ENCODE assay signal across 8 mouse cellular contexts in the genomic region with DNA sequence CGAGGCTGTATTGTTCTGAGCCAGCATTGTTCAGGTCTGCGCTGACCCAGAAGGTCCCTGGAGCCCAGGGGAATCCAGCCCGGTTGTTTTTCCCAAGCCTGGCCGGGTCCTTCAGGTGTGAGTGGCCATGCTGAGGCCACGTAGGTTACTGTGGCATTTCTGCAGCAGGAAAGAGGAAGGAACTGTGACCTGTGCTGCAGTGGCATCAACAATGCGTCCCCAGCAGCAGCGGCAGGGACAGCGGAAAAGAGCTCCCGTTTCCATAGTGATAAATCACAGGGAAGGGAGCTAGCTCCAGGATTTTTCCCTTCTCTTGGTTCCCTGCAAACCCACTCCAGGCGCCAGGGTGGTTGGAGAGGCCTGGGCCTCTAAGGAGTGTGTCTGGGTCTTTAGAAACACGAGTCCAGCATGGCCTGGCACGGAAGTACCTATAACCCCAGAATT. TPM values are rescaled to one million over a fixed set of nuclear protein-coding genes. Genes with fewer than 3 reads are reported as not detected.
DNase-seq lines count a peak whose midpoint lies in the region; ATAC-seq and TF ChIP-seq lines count a peak whose summit lies in the region.

No protein-coding gene starts in this region.

- H3K9me3 ChIP-seq in embryonic facial prominence, embryonic 12.5 days, result no peaks in the 10 kb centered on the region
- H3K9me3 ChIP-seq in heart, embryonic 14.5 days (ENCODE audit: control insufficient read depth, low read length), result no peaks in the 10 kb centered on the region
- H3K9me3 ChIP-seq in kidney, embryonic 14.5 days (ENCODE audit: control insufficient read depth, low read length), result no peaks in the 10 kb centered on the region
- H3K9me3 ChIP-seq in limb, embryonic 14.5 days (ENCODE audit: control insufficient read depth, low read length), result no peaks in the 10 kb centered on the region

- 0 out of 2 replicates have a peak overlapping the region, but pooled peaks have one; percentile 25 for H3K27ac ChIP-seq in embryonic facial prominence, embryonic 12.5 days
- H3K27ac ChIP-seq in heart, embryonic 14.5 days (replicated peaks in 1 of 2; ENCODE audit: control insufficient read depth in 1 of 2, insufficient read depth in 1 of 2, low read depth in 2 of 2, low read length in 2 of 2), result peak overlapping the region; percentile 18 to 62; a peak in 3 of 4 replicates
- H3K27ac ChIP-seq in kidney, embryonic 14.5 days (ENCODE audit: low read depth, low read length), result peak overlapping the region; percentile 51; the same call in 1 of the 2 replicates
- no peak overlapping the region for H3K27ac ChIP-seq in limb, embryonic 14.5 days (replicated peaks; ENCODE audit: low read depth, low read length)

- peak; percentile 35 for DNase-seq in adrenal gland, postnatal 10 days
- no peak for DNase-seq in limb, embryonic 14.5 days (ENCODE audit: low spot score)
- peak; percentile 41 for DNase-seq in right cerebral cortex, postnatal 14 days
- DNase-seq in c-Kit-positive CD71-positive TER-119-positive erythroid progenitor cells, embryonic 14.5 days (ENCODE audit: low spot score), result no peak
- DNase-seq in thymus, postnatal 36 days, result no peak

- no peak overlapping the region for H3K4me2 ChIP-seq in embryonic facial prominence, embryonic 12.5 days (replicated peaks)
- H3K4me2 ChIP-seq in heart, embryonic 14.5 days (ENCODE audit: low read length), result no peak overlapping the region
- H3K4me2 ChIP-seq in kidney, embryonic 14.5 days (replicated peaks; ENCODE audit: low read depth, low read length), result no peak overlapping the region
- H3K4me2 ChIP-seq in limb, embryonic 14.5 days (replicated peaks; ENCODE audit: low read depth, low read length, severe bottlenecking), result no peak overlapping the region

- no peaks in the 10 kb centered on the region for H3K36me3 ChIP-seq in embryonic facial prominence, embryonic 12.5 days
- H3K36me3 ChIP-seq in heart, embryonic 14.5 days (ENCODE audit: control insufficient read depth, insufficient read depth, low read length), result no peaks in the 10 kb centered on the region
- H3K36me3 ChIP-seq in kidney, embryonic 14.5 days (ENCODE audit: control insufficient read depth, insufficient read depth, low read length), result no peaks in the 10 kb centered on the region
- no peaks in the 10 kb centered on the region for H3K36me3 ChIP-seq in limb, embryonic 14.5 days (ENCODE audit: control insufficient read depth, insufficient read depth, low read length)

- H3K27me3 ChIP-seq in embryonic facial prominence, embryonic 12.5 days, result no peaks in the 10 kb centered on the region
- H3K27me3 ChIP-seq in heart, embryonic 14.5 days (ENCODE audit: control insufficient read depth, insufficient read depth, low read length), result no peaks in the 10 kb centered on the region
- H3K27me3 ChIP-seq in kidney, embryonic 14.5 days (ENCODE audit: control insufficient read depth, insufficient read depth, low read length), result no peaks in the 10 kb centered on the region
- H3K27me3 ChIP-seq in limb, embryonic 14.5 days (ENCODE audit: control insufficient read depth, insufficient read depth, low read length), result no peaks in the 10 kb centered on the region

- peaks cover 7% of the 10 kb centered on the region; the same call in 1 of the 2 replicates for H3K4me1 ChIP-seq in embryonic facial prominence, embryonic 12.5 days
- peaks cover 3% of the 10 kb centered on the region in 2 experiments; a peak in 1 of 4 replicates for H3K4me1 ChIP-seq in heart, embryonic 14.5 days (ENCODE audit: control insufficient read depth in 2 of 2, insufficient read depth in 2 of 2, low read length in 2 of 2)
- H3K4me1 ChIP-seq in kidney, embryonic 14.5 days (ENCODE audit: control insufficient read depth, insufficient read depth, low read length), result no peaks in the 10 kb centered on the region
- H3K4me1 ChIP-seq in limb, embryonic 14.5 days (ENCODE audit: control insufficient read depth, insufficient read depth, low read length), result no peaks in the 10 kb centered on the region

- peak; percentile 10; the same call in 1 of the 2 replicates for ATAC-seq in embryonic facial prominence, embryonic 12.5 days (ENCODE audit: insufficient number of reproducible peaks, insufficient read depth, low FRiP score, low TSS enrichment)
- peak; percentile 65 for ATAC-seq in heart, embryonic 14.5 days (ENCODE audit: insufficient number of reproducible peaks, insufficient read depth, low FRiP score, low read depth)
- ATAC-seq in kidney, embryonic 14.5 days (ENCODE audit: low FRiP score, low TSS enrichment), result peak; percentile 69; the same call in 1 of the 2 replicates
- no peak for ATAC-seq in limb, embryonic 14.5 days (ENCODE audit: low FRiP score, low read depth)

- 20% methylated on average over 12 of the region's 12 CpGs for WGBS in embryonic facial prominence, embryonic 12.5 days
- 41% methylated on average over 12 of the region's 12 CpGs for WGBS in heart, embryonic 14.5 days
- WGBS in kidney, embryonic 14.5 days, result 21% methylated on average over 12 of the region's 12 CpGs
- 32% methylated on average over 12 of the region's 12 CpGs for WGBS in limb, embryonic 14.5 days

- no peak for TF ChIP-seq POLR2A in limb, embryonic 14.5 days (IDR thresholded peaks at IDR 0.05; ENCODE audit: borderline replicate concordance, extremely low read depth, insufficient read depth, insufficient read length)

- no peak overlapping the region for H3K4me3 ChIP-seq in embryonic facial prominence, embryonic 12.5 days
- H3K4me3 ChIP-seq in heart, embryonic 14.5 days (ENCODE audit: control insufficient read depth in 1 of 2, insufficient read depth in 1 of 2, low read depth in 1 of 2, low read length in 2 of 2), result no peak overlapping the region
- H3K4me3 ChIP-seq in kidney, embryonic 14.5 days (ENCODE audit: low read length), result no peak overlapping the region
- H3K4me3 ChIP-seq in limb, embryonic 14.5 days (replicated peaks; ENCODE audit: low read length), result no peak overlapping the region

- no peak overlapping the region for H3K9ac ChIP-seq in embryonic facial prominence, embryonic 12.5 days
- no peak overlapping the region for H3K9ac ChIP-seq in heart, embryonic 14.5 days (ENCODE audit: low read length)
- no peak overlapping the region for H3K9ac ChIP-seq in kidney, embryonic 14.5 days (ENCODE audit: low read depth, low read length)
- 0 out of 2 replicates have a peak overlapping the region, but pooled peaks have one; percentile 16 for H3K9ac ChIP-seq in limb, embryonic 14.5 days (ENCODE audit: low read depth, low read length, severe bottlenecking)

RNA-seq across cellular contexts. Expression of a gene that starts 13.2 kb away (rescaled TPM):
- total RNA-seq in adrenal gland, postnatal 10 days (2021), result 100 to 1,000 TPM; 131 to 146 TPM
- 28.9 and 30.5 TPM in 2 replicates for polyA plus RNA-seq in embryonic facial prominence, embryonic 12.5 days (2016; fragmentation: Nextera tagmentation; extraction: Ambion mirVana)
- 69.9 and 79.5 TPM in 2 replicates for polyA plus RNA-seq in heart, embryonic 14.5 days (2014; fragmentation: Nextera tagmentation; extraction: Ambion mirVana)
- polyA plus RNA-seq in kidney, embryonic 14.5 days (2014; fragmentation: Nextera tagmentation; extraction: Ambion mirVana), result 36.2 and 46.8 TPM in 2 replicates
- 39.0 and 44.2 TPM in 2 replicates for polyA plus RNA-seq in limb, embryonic 14.5 days (2012; rRNA removed)
- 39.0 and 40.5 TPM in 2 replicates for polyA plus RNA-seq in limb, embryonic 14.5 days (2014; fragmentation: Nextera tagmentation; extraction: Ambion mirVana)

RNA-seq across cellular contexts. Expression of a gene that starts 13.8 kb away (rescaled TPM):
- total RNA-seq in adrenal gland, postnatal 10 days (2021), result 1 to 10 TPM; 1.1 to 1.6 TPM
- 1.4 TPM in 2 replicates for polyA plus RNA-seq in embryonic facial prominence, embryonic 12.5 days (2016; fragmentation: Nextera tagmentation; extraction: Ambion mirVana)
- 1.6 and 2.0 TPM in 2 replicates for polyA plus RNA-seq in heart, embryonic 14.5 days (2014; fragmentation: Nextera tagmentation; extraction: Ambion mirVana)
- polyA plus RNA-seq in kidney, embryonic 14.5 days (2014; fragmentation: Nextera tagmentation; extraction: Ambion mirVana), result 1.0 and 1.1 TPM in 2 replicates
- 0.86 and 1.9 TPM in 2 replicates for polyA plus RNA-seq in limb, embryonic 14.5 days (2012; rRNA removed)
- 2.1 and 3.1 TPM in 2 replicates for polyA plus RNA-seq in limb, embryonic 14.5 days (2014; fragmentation: Nextera tagmentation; extraction: Ambion mirVana)

RNA-seq across cellular contexts. Expression of a gene that starts 42.1 kb away (rescaled TPM):
- 1 to 10 TPM; 6.5 to 8.5 TPM for total RNA-seq in adrenal gland, postnatal 10 days (2021)
- 14.3 and 15.2 TPM in 2 replicates for polyA plus RNA-seq in embryonic facial prominence, embryonic 12.5 days (2016; fragmentation: Nextera tagmentation; extraction: Ambion mirVana)
- polyA plus RNA-seq in heart, embryonic 14.5 days (2014; fragmentation: Nextera tagmentation; extraction: Ambion mirVana), result 7.4 and 10.0 TPM in 2 replicates
- 12.6 and 13.3 TPM in 2 replicates for polyA plus RNA-seq in kidney, embryonic 14.5 days (2014; fragmentation: Nextera tagmentation; extraction: Ambion mirVana)
- 13.6 and 13.7 TPM in 2 replicates for polyA plus RNA-seq in limb, embryonic 14.5 days (2012; rRNA removed)
- polyA plus RNA-seq in limb, embryonic 14.5 days (2014; fragmentation: Nextera tagmentation; extraction: Ambion mirVana), result 12.7 and 13.7 TPM in 2 replicates

RNA-seq across cellular contexts. Expression of a gene that starts 51.8 kb away (rescaled TPM):
- 100 to 1,000 TPM; 611 to 691 TPM for total RNA-seq in adrenal gland, postnatal 10 days (2021)
- polyA plus RNA-seq in embryonic facial prominence, embryonic 12.5 days (2016; fragmentation: Nextera tagmentation; extraction: Ambion mirVana), result 390 and 406 TPM in 2 replicates
- 232 and 251 TPM in 2 replicates for polyA plus RNA-seq in heart, embryonic 14.5 days (2014; fragmentation: Nextera tagmentation; extraction: Ambion mirVana)
- 369 and 392 TPM in 2 replicates for polyA plus RNA-seq in kidney, embryonic 14.5 days (2014; fragmentation: Nextera tagmentation; extraction: Ambion mirVana)
- 461 and 503 TPM in 2 replicates for polyA plus RNA-seq in limb, embryonic 14.5 days (2012; rRNA removed)
- 351 and 367 TPM in 2 replicates for polyA plus RNA-seq in limb, embryonic 14.5 days (2014; fragmentation: Nextera tagmentation; extraction: Ambion mirVana)

RNA-seq across cellular contexts. Expression of a gene that starts 51.9 kb away (rescaled TPM):
- total RNA-seq in adrenal gland, postnatal 10 days (2021), result 10 to 100 TPM in 1 of 2 experiments, 1 to 10 TPM in 1; 6.2 to 13.0 TPM
- polyA plus RNA-seq in embryonic facial prominence, embryonic 12.5 days (2016; fragmentation: Nextera tagmentation; extraction: Ambion mirVana), result 28.1 and 30.2 TPM in 2 replicates
- polyA plus RNA-seq in heart, embryonic 14.5 days (2014; fragmentation: Nextera tagmentation; extraction: Ambion mirVana), result 12.9 and 14.4 TPM in 2 replicates
- 18.8 and 21.3 TPM in 2 replicates for polyA plus RNA-seq in kidney, embryonic 14.5 days (2014; fragmentation: Nextera tagmentation; extraction: Ambion mirVana)
- 24.3 and 32.6 TPM in 2 replicates for polyA plus RNA-seq in limb, embryonic 14.5 days (2012; rRNA removed)
- 16.1 and 20.6 TPM in 2 replicates for polyA plus RNA-seq in limb, embryonic 14.5 days (2014; fragmentation: Nextera tagmentation; extraction: Ambion mirVana)

Comparison
In these comparisons a context has a peak if more than half of its experiments do, and no peak if none do; other contexts are left out.
1. DNase-seq: peak in adrenal gland, postnatal 10 days (single experiment) and right cerebral cortex, postnatal 14 days (single experiment); none in limb, embryonic 14.5 days (single experiment), c-Kit-positive CD71-positive TER-119-positive erythroid progenitor cells, embryonic 14.5 days (single experiment) and thymus, postnatal 36 days (0 of 2).